Mouse (Mus musculus): ENCODE results near the gene Gm21028.
"Not testable (repeated sequence)": the region's sequence is repeated elsewhere in the genome, so short reads cannot be mapped to it uniquely, and the experiment has no call there.

DNA sequence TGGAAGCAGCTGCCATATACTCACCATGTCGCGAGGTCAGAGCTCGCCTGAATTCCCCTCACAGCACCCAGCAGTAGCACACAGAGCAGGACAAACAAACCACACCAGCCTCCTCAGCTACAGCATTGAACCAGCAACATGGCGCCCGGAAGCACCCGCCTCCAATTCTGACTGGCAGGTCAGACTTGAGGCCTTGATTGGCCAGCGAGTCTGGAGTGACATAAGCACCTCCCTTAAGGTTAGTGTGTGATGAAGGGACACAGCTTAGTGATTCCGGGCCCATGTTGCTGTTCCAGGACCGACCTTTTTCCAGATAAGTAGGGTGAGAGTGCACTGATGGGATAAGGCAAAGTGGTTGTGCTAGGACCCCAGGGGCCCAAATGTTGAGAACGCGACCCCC is 14.0 kb upstream of the Gm21028 start, which contains the start of gene Zfp977:
- TF ChIP-seq GATA1 (IDR thresholded peaks at IDR 0.05; ENCODE audit: borderline replicate concordance, low read length); FLI1 (IDR thresholded peaks at IDR 0.05; ENCODE audit: low read length): not testable (repeated sequence)
